Mouse (Mus musculus) ES-Bruce4 (cell line): ENCODE measurements around the gene Ptprs.

Experiments
- CTCF ChIP-seq: IDR thresholded peaks from one replicate; pipeline ENCODE4 v1.8.1; 2011; ENCODE audit warnings: low read depth, low read length
- EP300 ChIP-seq: IDR thresholded peaks from 2 replicates; pipeline ENCODE4 v1.6.1; 2011; ENCODE audit warnings: low read depth, low read length; ENCODE audit not compliant: insufficient read depth
- POLR2A ChIP-seq: IDR thresholded peaks from one replicate; pipeline ENCODE4 v1.8.1; 2011; ENCODE audit warnings: low read length; ENCODE audit not compliant: insufficient read depth

GRCm38 (mm10) chr17:56387612-56388011, 88.7 kb downstream of the Ptprs start:
- TF ChIP-seq POLR2A (no peak), EP300 (no peak), CTCF (no peak)
